Mouse (Mus musculus) midbrain, embryonic 14.5 days (tissue): ENCODE measurements around the gene Smbd1. TPM values are rescaled to one million over a fixed set of nuclear protein-coding genes. Genes with fewer than 3 reads are reported as not detected.

ENCODE experiments used
- ATAC-seq: fragments of 200-750 bp; cut with Nextera tagmentation; 2 replicates; pipeline ENCODE4 v1.8.0; 2017; ENCODE audit warnings: moderate number of reproducible peaks, moderate library complexity; ENCODE audit not compliant: low FRiP score, low TSS enrichment
- DNase-seq: peaks from one replicate; pipeline ENCODE4 v3.0.0-alpha.2; 2015
- H3K27ac ChIP-seq: fragments of 300-500 bp; sonication (generic); replicated peaks from 2 replicates; pipeline ENCODE4 v1.5.1; 2014; ENCODE audit warnings: mild to moderate bottlenecking, low read depth, low read length, moderate library complexity
- H3K27me3 ChIP-seq: fragments of 300-500 bp; sonication (generic); 2 replicates; pipeline ENCODE4 v1.6.1; 2014; ENCODE audit warnings: low read length, control low read depth, mixed read lengths; ENCODE audit not compliant: control insufficient read depth, insufficient read depth
- H3K36me3 ChIP-seq: fragments of 300-500 bp; sonication (generic); 2 replicates; pipeline ENCODE4 v1.6.1; 2014; ENCODE audit warnings: low read length, control low read depth; ENCODE audit not compliant: control insufficient read depth, insufficient read depth
- H3K4me1 ChIP-seq: fragments of 300-500 bp; sonication (generic); 2 replicates; pipeline ENCODE4 v1.6.1; 2014; ENCODE audit warnings: mild to moderate bottlenecking, antibody characterized with exemption, low read length, control low read depth; ENCODE audit not compliant: control insufficient read depth, insufficient read depth
- H3K4me2 ChIP-seq: fragments of 300-500 bp; sonication (generic); 2 replicates; pipeline ENCODE4 v1.6.1; 2014; ENCODE audit warnings: mild to moderate bottlenecking, low read length, moderate library complexity
- H3K4me3 ChIP-seq: fragments of 300-500 bp; sonication (generic); replicated peaks from 2 replicates; pipeline ENCODE4 v1.5.1; 2014; ENCODE audit warnings: low read depth, low read length
- H3K9ac ChIP-seq: fragments of 300-500 bp; sonication (generic); replicated peaks from 2 replicates; pipeline ENCODE4 v1.6.1; 2014; ENCODE audit warnings: mild to moderate bottlenecking, low read length, moderate library complexity
- H3K9me3 ChIP-seq: fragments of 300-500 bp; sonication (generic); 2 replicates; pipeline ENCODE4 v1.6.1; 2016; ENCODE audit warnings: low read length, control low read depth, mixed read lengths; ENCODE audit not compliant: control insufficient read depth
- WGBS: fragments of 180-500 bp; shearing (Covaris S2); extraction: QIAGEN DNeasy Blood & Tissue Kit; methylation state at CpG from one replicate; pipeline ENCODE4 v1.1.7; 2014; 5-methylcytosine and 5-hydroxymethylcytosine counted together
- polyA plus RNA-seq: library from polyadenylated mRNA; unstranded; fragments of >200 nt; fragmentation: Nextera tagmentation; extraction: Ambion mirVana; gene quantifications from 2 replicates; pipeline ENCODE4 v1.2.1, GENCODE M21; 2014

The Smbd1 gene
- polyA plus RNA-seq, 1 experiment from 2014 or later, result not detected

DNA sequence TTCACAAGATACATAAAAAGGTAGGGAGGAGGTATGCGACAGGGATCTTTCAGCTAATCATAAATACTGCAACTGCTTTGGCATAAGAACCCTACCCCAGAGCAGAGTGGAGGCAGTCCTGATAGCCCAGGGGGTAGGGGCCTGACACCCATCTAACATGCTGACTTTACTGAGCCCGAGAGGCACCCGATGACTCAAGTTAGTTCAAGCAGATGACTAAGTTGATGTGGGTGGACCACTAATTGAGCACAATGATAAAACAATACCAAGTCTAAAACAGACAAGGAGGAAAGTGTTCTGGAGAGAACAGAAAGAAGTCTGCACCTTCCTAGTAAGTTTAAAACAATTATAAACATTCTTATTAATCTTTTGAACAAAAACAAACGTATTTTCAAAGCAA, 21.2 kb upstream of the Smbd1 start:
- H3K4me2 ChIP-seq, result no peak overlapping the region
- no peaks in the 10 kb centered on the region for H3K4me1 ChIP-seq
- no peaks in the 10 kb centered on the region for H3K27me3 ChIP-seq
- no peak overlapping the region for H3K27ac ChIP-seq
- 88% methylated on average over 4 of the region's 4 CpGs for WGBS
- no peaks in the 10 kb centered on the region for H3K9me3 ChIP-seq
- ATAC-seq (no peak), DNase-seq (no peak)
- no peak overlapping the region for H3K4me3 ChIP-seq
- H3K9ac ChIP-seq, result no peak overlapping the region
- peaks cover 76% of the 10 kb centered on the region for H3K36me3 ChIP-seq

DNA sequence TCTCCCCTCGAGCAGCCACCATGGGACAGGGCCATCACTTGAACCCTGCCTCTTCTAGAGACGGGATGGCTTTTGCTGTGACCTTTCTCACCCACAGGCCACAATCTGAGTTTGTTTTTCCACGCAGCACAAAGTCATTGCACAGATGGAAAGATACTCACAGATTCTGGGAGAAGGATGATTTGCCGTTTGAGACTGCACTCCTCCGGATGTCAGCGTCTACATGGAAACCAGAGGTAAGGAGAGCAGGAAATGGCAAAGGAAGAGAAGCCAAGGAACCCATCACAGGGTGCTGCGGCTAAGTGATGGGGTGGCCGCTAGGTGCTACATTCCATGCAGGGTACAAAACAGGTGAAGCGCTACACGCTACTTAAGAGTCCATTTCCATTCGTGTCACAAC, 18.8 kb upstream of the Smbd1 start:
- H3K4me2 ChIP-seq, result no peak overlapping the region
- DNase-seq (no peak), ATAC-seq (no peak)
- peaks cover 78% of the 10 kb centered on the region for H3K36me3 ChIP-seq
- WGBS, result 93% methylated on average over 11 of the region's 11 CpGs
- no peak overlapping the region for H3K9ac ChIP-seq
- H3K27ac ChIP-seq, result no peak overlapping the region
- no peak overlapping the region for H3K4me3 ChIP-seq
- no peaks in the 10 kb centered on the region for H3K27me3 ChIP-seq
- no peaks in the 10 kb centered on the region for H3K4me1 ChIP-seq
- no peaks in the 10 kb centered on the region for H3K9me3 ChIP-seq

DNA sequence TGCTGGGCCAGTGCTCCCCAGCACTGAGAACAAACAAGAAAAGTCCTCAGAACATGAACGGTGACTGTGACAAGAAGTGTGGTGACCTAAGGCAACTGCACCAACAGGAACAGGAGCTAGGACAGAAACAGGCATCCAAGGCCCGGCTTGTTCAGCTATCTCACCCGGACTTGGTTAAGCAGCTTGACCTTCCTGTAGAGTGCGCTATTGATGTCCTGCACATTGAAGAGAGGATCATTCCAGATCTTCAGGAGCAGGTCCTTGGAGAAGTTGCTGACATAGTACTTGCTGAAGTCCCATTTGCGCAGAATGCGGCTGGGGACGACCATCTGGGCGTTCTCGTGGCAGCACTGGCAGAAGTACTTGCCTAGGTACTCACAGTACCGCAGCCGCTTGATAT, 16.2 kb upstream of the Smbd1 start:
- no peaks in the 10 kb centered on the region for H3K4me1 ChIP-seq
- no peaks in the 10 kb centered on the region for H3K9me3 ChIP-seq
- WGBS, result 97% methylated on average over 11 of the region's 11 CpGs
- no peak overlapping the region for H3K27ac ChIP-seq
- no peak overlapping the region for H3K4me3 ChIP-seq
- peaks cover 84% of the 10 kb centered on the region for H3K36me3 ChIP-seq
- no peak overlapping the region for H3K9ac ChIP-seq
- no peak for ATAC-seq
- H3K4me2 ChIP-seq, result no peak overlapping the region
- no peak for DNase-seq
- H3K27me3 ChIP-seq, result no peaks in the 10 kb centered on the region

DNA sequence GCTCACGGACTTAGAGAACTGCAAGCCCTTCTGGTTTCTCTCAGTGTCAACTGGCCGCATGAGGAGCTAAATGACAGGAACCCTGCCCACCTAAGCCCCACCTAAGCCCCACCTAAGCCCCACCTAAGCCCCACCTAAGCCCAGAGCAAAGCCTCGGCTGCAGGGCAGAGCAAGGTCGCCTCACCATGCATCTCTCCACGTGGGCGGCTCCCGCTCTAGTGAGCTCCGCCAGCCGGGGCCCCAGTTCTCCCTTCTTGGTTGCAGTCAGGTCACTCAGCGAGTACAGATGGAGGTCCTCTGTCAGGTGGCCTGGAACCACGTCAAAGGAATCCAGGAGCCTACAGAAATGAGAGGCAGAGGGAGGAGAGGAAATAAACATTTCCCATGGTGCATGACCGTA, 15.1 kb upstream of the Smbd1 start:
- H3K9me3 ChIP-seq, result no peaks in the 10 kb centered on the region
- H3K36me3 ChIP-seq, result peaks cover 87% of the 10 kb centered on the region
- no peak for DNase-seq
- no peak for ATAC-seq
- no peak overlapping the region for H3K9ac ChIP-seq
- no peaks in the 10 kb centered on the region for H3K27me3 ChIP-seq
- WGBS, result 87% methylated on average over 12 of the region's 12 CpGs
- no peak overlapping the region for H3K27ac ChIP-seq
- H3K4me1 ChIP-seq, result no peaks in the 10 kb centered on the region
- H3K4me2 ChIP-seq, result no peak overlapping the region
- no peak overlapping the region for H3K4me3 ChIP-seq

DNA sequence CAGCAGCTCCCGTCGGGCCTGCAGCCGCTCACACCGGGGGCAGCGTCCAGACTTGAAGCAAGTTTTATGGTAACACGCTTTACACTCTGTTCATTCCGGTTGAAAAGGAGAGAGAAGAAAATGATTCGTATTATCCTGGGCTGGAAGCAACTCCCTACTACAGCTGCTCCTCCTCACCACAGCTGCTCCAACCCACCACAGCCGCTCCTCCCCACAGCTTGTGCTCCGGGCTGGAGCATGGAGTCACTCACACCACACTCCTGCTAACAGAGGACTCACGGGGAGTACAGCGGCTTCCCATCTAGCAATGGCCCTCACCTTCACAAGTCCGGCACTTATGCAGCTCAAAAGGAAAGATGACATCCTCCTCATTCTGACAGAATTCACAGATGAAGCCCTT, 13.8 kb upstream of the Smbd1 start:
- Histone ChIP-seq H3K27ac (no peak overlapping the region), H3K27me3 (no peaks in the 10 kb centered on the region), H3K4me2 (no peak overlapping the region), H3K9me3 (no peaks in the 10 kb centered on the region), H3K4me1 (no peaks in the 10 kb centered on the region), H3K36me3 (peaks cover 78% of the 10 kb centered on the region), H3K4me3 (no peak overlapping the region), H3K9ac (no peak overlapping the region)
- ATAC-seq (no peak), DNase-seq (no peak)
- 97% methylated on average over 13 of the region's 13 CpGs for WGBS

DNA sequence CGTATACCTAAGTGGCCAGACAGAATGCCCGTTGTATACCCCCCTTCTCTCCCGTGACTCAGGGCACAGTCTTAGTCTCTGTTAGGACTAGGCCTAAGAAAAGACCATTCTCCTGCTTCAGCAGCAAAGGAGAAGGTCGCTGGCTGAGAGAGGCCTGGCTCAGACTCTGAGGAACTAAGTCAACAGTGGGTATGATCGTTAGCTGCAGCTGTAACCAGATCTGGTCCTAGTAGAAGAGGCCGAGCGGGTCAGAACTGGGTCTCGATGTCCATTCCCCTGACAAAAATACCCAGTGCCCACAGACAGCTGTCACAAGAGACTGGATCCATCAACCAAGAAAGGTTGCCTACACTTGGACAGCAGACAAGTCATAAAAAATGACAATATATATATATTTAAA, 13.2 kb upstream of the Smbd1 start:
- H3K36me3 ChIP-seq, result peaks cover 73% of the 10 kb centered on the region
- H3K9ac ChIP-seq, result no peak overlapping the region
- H3K9me3 ChIP-seq, result no peaks in the 10 kb centered on the region
- H3K4me3 ChIP-seq, result no peak overlapping the region
- no peak overlapping the region for H3K27ac ChIP-seq
- H3K27me3 ChIP-seq, result no peaks in the 10 kb centered on the region
- DNase-seq (no peak), ATAC-seq (no peak)
- 96% methylated on average over 8 of the region's 8 CpGs for WGBS
- H3K4me1 ChIP-seq, result no peaks in the 10 kb centered on the region
- H3K4me2 ChIP-seq, result no peak overlapping the region

DNA sequence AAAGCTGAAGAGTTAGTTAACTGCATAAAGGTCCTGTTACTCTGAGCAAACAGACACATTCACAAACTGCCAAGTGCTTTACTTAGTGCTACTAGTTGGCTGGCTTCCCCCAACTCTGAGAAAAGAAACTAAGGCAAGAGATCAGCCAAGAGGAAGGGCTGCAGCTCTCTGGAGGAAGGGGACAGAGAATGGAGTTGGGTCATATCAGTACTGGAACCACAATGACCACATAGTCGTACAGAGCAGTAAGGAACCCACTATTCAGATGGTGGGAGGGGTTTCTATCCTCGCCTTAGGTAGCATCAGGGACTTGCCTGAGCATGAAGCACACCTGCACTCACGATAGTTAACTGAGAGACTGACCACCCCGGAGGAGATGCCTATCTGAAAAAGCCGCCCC, 12.6 kb upstream of the Smbd1 start:
- H3K27me3 ChIP-seq, result no peaks in the 10 kb centered on the region
- no peak for ATAC-seq
- no peak overlapping the region for H3K4me3 ChIP-seq
- no peak overlapping the region for H3K27ac ChIP-seq
- H3K4me2 ChIP-seq, result no peak overlapping the region
- no peak for DNase-seq
- peaks cover 68% of the 10 kb centered on the region for H3K36me3 ChIP-seq
- no peak overlapping the region for H3K9ac ChIP-seq
- 86% methylated on average over 5 of the region's 5 CpGs for WGBS
- no peaks in the 10 kb centered on the region for H3K9me3 ChIP-seq
- no peaks in the 10 kb centered on the region for H3K4me1 ChIP-seq

DNA sequence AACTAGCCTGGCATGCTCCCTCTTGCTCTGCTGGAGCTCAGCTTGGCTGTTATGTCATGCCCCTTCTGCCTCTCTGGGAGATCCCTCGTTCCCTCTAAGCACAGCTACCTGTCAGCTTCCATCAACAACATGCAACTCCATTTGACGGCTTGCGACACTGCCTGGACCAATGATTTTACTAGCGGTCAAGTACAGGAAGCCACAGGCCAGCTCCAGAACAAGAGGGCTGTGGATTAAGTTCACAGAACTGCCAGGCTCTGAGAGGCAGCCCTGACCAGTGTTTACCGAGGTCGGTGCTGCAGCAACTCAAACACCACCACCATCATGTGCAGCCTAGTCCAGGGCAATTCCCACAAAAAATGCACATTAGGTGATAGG, 12.2 kb upstream of the Smbd1 start:
- 92% methylated on average over 6 of the region's 6 CpGs for WGBS
- H3K9me3 ChIP-seq, result no peaks in the 10 kb centered on the region
- H3K9ac ChIP-seq, result no peak overlapping the region
- peaks cover 64% of the 10 kb centered on the region for H3K36me3 ChIP-seq
- no peak overlapping the region for H3K4me2 ChIP-seq
- ATAC-seq (no peak), DNase-seq (no peak)
- no peak overlapping the region for H3K4me3 ChIP-seq
- H3K27ac ChIP-seq, result no peak overlapping the region
- H3K27me3 ChIP-seq, result no peaks in the 10 kb centered on the region
- H3K4me1 ChIP-seq, result no peaks in the 10 kb centered on the region

DNA sequence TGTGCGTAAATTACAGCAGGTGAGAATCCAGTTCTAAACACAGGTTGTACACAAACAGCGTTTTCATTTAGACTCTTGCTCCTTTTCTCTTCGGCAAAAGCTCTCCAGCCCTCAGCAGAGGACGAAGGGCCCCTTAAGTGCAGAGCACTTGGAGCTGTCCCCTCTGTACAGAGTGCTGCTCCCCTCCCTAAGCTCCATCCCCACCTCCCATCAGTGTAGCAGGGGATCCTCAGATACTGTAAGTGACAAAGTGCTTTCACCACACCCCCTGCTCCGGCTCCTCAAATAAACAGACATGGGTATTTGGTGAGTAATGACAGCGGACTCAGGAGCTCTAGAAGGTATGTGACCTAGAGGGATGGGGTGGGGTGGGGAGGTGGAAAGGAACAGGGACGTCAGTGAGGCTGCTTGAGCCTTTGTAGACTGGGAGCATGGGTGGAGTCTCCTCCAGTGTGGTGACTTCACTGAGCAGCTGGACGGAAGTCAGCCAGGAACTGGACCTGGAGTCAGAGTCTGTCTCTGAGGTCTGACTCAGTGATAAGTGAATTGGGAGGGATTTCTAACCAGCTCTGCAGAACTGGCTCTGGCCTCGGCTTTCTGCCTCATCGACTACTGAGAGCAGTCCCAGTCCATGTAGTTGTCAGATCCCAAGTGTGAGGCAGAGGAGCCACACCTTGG, 11.6 kb upstream of the Smbd1 start:
- Histone ChIP-seq H3K36me3 (peaks cover 59% of the 10 kb centered on the region), H3K9me3 (no peaks in the 10 kb centered on the region), H3K4me3 (no peak overlapping the region), H3K27ac (no peak overlapping the region), H3K27me3 (no peaks in the 10 kb centered on the region), H3K9ac (no peak overlapping the region), H3K4me1 (no peaks in the 10 kb centered on the region), H3K4me2 (no peak overlapping the region)
- WGBS, result 82% methylated on average over 10 of the region's 10 CpGs
- ATAC-seq (no peak), DNase-seq (no peak)
